Mouse (Mus musculus): Measurements from ENCODE around the gene Mecom.

- TF ChIP-seq CTCF (IDR thresholded peaks at IDR 0.05; ENCODE audit: borderline replicate concordance, insufficient read depth, low read length) (no peak), POLR2A (IDR thresholded peaks at IDR 0.05; ENCODE audit: low read depth, low read length) (no peak)
Measured at GRCm38 (mm10) chr3:30573549-30573948, 25.7 kb upstream of the Mecom start.
